Mouse (Mus musculus) heart, postnatal 0 days (tissue): Measurements from ENCODE around the gene Pon3. TPM values are rescaled to one million over a fixed set of nuclear protein-coding genes. Genes with fewer than 3 reads are reported as not detected.
A peak's percentile ranks its signal among the peaks of the same experiment; 100 is the strongest.

Source experiments
- ATAC-seq: fragments of 200-750 bp; cut with Nextera tagmentation; 2 replicates; pipeline ENCODE4 v1.8.0; 2017; ENCODE audit warnings: low read depth, moderate number of reproducible peaks, moderate library complexity; ENCODE audit not compliant: insufficient read depth
- DNase-seq: peaks from one replicate; pipeline ENCODE4 v3.0.0-alpha.2; 2016; ENCODE audit warnings: low spot score
- H3K27ac ChIP-seq: fragments of 300-500 bp; sonication (generic); 2 replicates; pipeline ENCODE4 v1.5.1; 2014; ENCODE audit warnings: low read depth, mild to moderate bottlenecking
- H3K27me3 ChIP-seq: fragments of 300-500 bp; sonication (generic); 2 replicates; pipeline ENCODE4 v1.6.1; 2014; ENCODE audit warnings: low read length, mixed read lengths; ENCODE audit not compliant: control insufficient read depth, insufficient read depth
- H3K36me3 ChIP-seq: fragments of 300-500 bp; sonication (generic); replicated peaks from 2 replicates; pipeline ENCODE4 v1.6.1; 2014; ENCODE audit warnings: low read length, mixed read lengths; ENCODE audit not compliant: control insufficient read depth, insufficient read depth
- H3K4me1 ChIP-seq: fragments of 300-500 bp; sonication (generic); 2 replicates; pipeline ENCODE4 v1.6.1; 2014; ENCODE audit warnings: antibody characterized with exemption; ENCODE audit not compliant: control insufficient read depth, insufficient read depth
- H3K4me2 ChIP-seq: fragments of 300-500 bp; sonication (generic); 2 replicates; pipeline ENCODE4 v1.6.1; 2014; ENCODE audit warnings: low read depth, mild to moderate bottlenecking, low read length, moderate library complexity
- H3K4me3 ChIP-seq: fragments of 300-500 bp; sonication (generic); 2 replicates; pipeline ENCODE4 v1.5.1; 2014; ENCODE audit warnings: low read depth, low read length
- H3K9ac ChIP-seq: fragments of 300-500 bp; sonication (generic); replicated peaks from 2 replicates; pipeline ENCODE4 v1.6.1; 2014; ENCODE audit warnings: low read depth, low read length, mixed read lengths
- H3K9me3 ChIP-seq: fragments of 300-500 bp; sonication (generic); replicated peaks from 2 replicates; pipeline ENCODE4 v1.6.1; 2016; ENCODE audit warnings: low read length; ENCODE audit not compliant: control insufficient read depth
- CTCF ChIP-seq: IDR thresholded peaks from 2 replicates; pipeline ENCODE4 v1.5.1; 2016; ENCODE audit warnings: antibody characterized with exemption, control low read depth, low read depth
- EP300 ChIP-seq: IDR thresholded peaks from 2 replicates; pipeline ENCODE4 v1.6.1; 2016; ENCODE audit warnings: antibody characterized with exemption, low read depth
- WGBS: fragments of 180-500 bp; shearing (Covaris S2); extraction: QIAGEN DNeasy Blood & Tissue Kit; methylation state at CpG from one replicate; pipeline ENCODE4 v1.1.7; 2014; 5-methylcytosine and 5-hydroxymethylcytosine counted together
- polyA plus RNA-seq: library from polyadenylated mRNA; unstranded; fragments of >200 nt; fragmentation: Nextera tagmentation; extraction: Ambion mirVana; gene quantifications from 2 replicates; pipeline ENCODE4 v1.2.1, GENCODE M21; 2015
- total RNA-seq: library from RNA; depleted of rRNA; stranded (reverse); fragments of >200 nt; gene quantifications from 2 replicates; pipeline ENCODE4 v1.2.3, GENCODE M21; 2014; ENCODE audit warnings: low replicate concordance

The Pon3 gene
- total and polyA plus RNA-seq, 2 experiments from 2014 or later: 50.0 to 51.8 TPM

DNA sequence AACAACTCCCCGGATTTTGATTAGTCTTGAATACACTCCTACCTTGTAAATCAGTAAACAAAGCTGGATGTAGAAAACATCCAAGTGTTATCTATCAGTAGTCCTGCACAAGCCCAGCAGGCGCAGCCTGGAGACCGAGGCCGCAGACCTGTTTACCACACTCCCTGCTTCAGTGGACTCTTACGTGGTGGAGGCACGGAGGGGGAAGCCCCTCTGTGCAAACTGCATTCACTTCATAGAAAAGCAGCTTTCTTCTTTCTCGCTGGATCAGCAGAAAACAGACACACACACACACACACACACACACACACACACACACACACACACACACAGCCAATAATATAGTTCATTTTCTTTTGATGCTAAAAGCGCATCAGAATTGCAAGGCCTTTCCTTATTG, 8.7 kb upstream of the Pon3 start:
- Histone ChIP-seq H3K27me3 (no peaks in the 10 kb centered on the region), H3K4me1 (no peaks in the 10 kb centered on the region), H3K4me3 (no peak overlapping the region), H3K9ac (no peak overlapping the region), H3K9me3 (no peaks in the 10 kb centered on the region), H3K27ac (no peak overlapping the region), H3K36me3 (peaks cover 47% of the 10 kb centered on the region), H3K4me2 (no peak overlapping the region)
- ATAC-seq (no peak), DNase-seq (no peak)
- TF ChIP-seq CTCF (no peak), EP300 (no peak)
- WGBS: 78% methylated on average over 8 of the region's 8 CpGs

DNA sequence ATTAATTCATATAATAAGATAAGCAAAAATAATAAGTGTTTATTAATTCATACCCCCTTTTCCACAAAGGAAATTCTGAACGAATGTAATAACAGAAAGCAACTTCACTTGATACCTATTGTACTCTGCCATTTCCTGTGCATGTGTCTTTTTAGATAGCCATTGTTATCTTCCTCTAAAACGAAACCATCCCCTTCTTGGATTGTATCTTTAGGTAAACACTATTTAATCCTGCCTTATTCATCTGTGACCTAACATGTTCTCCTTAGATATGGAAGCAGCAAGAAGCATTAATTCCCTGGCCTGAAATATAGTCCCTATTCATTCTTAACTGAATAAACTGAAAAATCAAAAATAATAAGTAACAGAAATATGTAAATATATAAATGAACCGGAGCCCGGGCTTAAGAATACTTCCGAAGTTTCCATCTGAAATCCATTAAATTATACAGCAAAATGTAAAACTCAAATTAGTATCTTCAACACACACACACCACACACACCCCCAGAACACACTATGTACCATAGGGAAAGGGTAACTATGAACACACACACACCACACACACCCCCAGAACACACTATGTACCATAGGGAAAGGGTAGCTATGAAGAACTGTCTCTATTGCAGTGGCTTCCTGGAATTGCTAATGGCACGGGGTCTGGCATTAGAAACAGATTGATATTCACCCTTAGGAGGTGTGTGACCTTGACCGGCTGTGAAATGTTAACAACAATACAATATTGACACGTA, 7.3 kb upstream of the Pon3 start:
- no peak for ATAC-seq
- 77% methylated on average over 8 of the region's 8 CpGs for WGBS

DNA sequence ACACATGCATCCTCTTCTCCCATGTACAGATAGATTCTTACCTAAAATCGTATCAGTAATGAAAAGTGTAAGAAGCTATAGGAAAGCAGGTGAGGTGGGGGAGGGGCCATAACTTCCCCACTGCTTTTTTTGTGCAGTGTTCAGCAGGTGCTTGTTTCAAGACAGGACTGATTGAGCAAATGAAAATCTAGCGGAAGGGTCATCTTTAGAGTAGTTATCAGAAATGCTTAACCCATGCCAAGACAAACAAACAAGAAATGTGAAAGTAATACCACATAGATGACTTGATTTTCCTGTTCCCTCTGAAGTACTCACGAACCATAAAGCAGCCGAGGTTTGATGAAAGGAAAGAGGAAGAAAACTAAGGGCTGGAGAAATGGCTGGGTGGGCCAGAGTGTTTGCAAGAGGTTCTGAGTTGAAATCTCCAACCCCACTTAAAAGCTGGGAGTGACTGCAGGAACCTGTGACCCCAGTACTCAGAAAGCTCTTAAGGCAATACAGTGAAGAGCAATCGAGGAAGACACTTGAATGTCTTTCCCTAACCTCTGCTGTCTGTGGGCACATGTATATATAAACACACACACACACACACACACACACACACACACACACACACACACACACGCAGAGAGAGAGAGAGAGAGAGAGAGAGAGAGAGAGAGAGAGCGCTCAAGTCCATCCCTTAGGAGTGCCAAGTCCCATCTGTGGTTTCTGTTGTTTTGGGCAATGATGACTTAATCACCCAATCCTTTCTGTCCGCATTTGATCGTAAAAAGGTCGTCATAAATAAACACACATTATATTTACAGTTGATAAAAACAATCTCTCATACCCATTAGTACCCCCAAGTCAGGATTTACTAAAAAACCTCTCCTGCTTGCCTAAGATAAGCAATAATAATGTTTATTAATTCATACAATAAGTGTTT, 6.5 kb upstream of the Pon3 start:
- Histone ChIP-seq H3K4me1 (no peaks in the 10 kb centered on the region), H3K27me3 (no peaks in the 10 kb centered on the region), H3K9me3 (no peaks in the 10 kb centered on the region), H3K9ac (no peak overlapping the region), H3K4me2 (no peak overlapping the region), H3K4me3 (no peak overlapping the region), H3K36me3 (peaks cover 32% of the 10 kb centered on the region), H3K27ac (no peak overlapping the region)
- TF ChIP-seq EP300: no peak
- TF ChIP-seq CTCF: no peak
- 70% methylated on average over 9 of the region's 10 CpGs for WGBS
- DNase-seq (no peak), ATAC-seq (no peak)

More for the DNA sequence above, 7.3 kb upstream of the Pon3 start:
- Histone ChIP-seq H3K27me3 (no peaks in the 10 kb centered on the region), H3K4me3 (no peak overlapping the region), H3K27ac (no peak overlapping the region), H3K4me2 (no peak overlapping the region), H3K36me3 (peaks cover 36% of the 10 kb centered on the region), H3K9ac (no peak overlapping the region), H3K9me3 (no peaks in the 10 kb centered on the region), H3K4me1 (no peaks in the 10 kb centered on the region)
- TF ChIP-seq CTCF: no peak
- no peak for TF ChIP-seq EP300
- DNase-seq: no peak

DNA sequence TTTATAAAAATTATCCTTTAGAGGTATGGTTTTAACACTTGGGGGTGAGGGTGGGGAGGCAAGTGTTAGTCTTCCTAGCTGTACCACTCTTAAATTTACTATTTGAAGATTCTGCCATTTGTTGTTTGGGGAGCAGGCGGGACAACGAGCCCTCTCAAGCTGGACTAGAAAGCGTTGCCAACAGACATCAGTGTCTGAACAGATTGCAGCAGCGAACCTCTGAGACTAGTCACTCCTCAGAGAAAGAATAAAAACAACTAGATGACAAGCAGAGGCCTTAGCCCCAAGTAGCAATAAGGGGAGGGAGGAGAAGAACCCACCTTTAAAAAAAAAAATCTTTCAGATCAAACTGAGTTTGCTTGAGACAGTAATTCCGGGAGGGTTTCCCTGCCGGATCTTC, 795 bp downstream of the Pon3 start:
- Histone ChIP-seq H3K4me3 (peak overlapping the region; percentile 57), H3K4me2 (peak overlapping the region; percentile 66), H3K9me3 (no peaks in the 10 kb centered on the region), H3K27me3 (no peaks in the 10 kb centered on the region), H3K9ac (peak overlapping the region; percentile 57), H3K4me1 (peaks cover 8% of the 10 kb centered on the region; the same call in 1 of the 2 replicates), H3K27ac (peak overlapping the region; percentile 66; the same call in 1 of the 2 replicates), H3K36me3 (no peaks in the 10 kb centered on the region; the same call in 1 of the 2 replicates)
- ATAC-seq (no peak), DNase-seq (no peak)
- TF ChIP-seq EP300: no peak
- TF ChIP-seq CTCF: no peak
- 10% methylated on average over 6 of the region's 6 CpGs for WGBS

DNA sequence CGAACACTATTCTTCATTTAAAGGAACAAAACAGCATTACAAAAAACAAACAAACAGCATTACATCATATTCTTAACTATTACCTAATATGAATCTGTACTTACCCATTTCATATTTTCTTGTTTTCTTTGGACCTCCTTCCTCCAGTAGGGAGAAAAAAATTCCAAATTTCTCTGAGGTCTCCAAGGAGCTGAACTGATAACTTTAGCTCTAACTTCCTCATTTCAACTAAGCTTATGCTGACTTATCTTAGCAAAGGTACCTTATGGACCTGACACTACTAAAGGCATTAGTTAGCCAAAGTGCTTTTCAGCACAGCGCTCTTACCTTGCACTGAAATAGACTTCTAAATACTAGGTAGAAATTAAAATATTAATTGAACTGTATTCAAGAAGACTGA, 1.2 kb downstream of the Pon3 start:
- ATAC-seq: no peak
- H3K9ac ChIP-seq: no peak overlapping the region
- no peak for TF ChIP-seq EP300
- no peak for TF ChIP-seq CTCF
- H3K27me3 ChIP-seq: no peaks in the 10 kb centered on the region
- H3K4me2 ChIP-seq: peak overlapping the region; percentile 66
- H3K27ac ChIP-seq: no peak overlapping the region
- peaks cover 8% of the 10 kb centered on the region; the same call in 1 of the 2 replicates for H3K4me1 ChIP-seq
- no peaks in the 10 kb centered on the region for H3K9me3 ChIP-seq
- H3K4me3 ChIP-seq: peak overlapping the region; percentile 57
- H3K36me3 ChIP-seq: no peaks in the 10 kb centered on the region; the same call in 1 of the 2 replicates
- WGBS: 97% methylated on average over 2 of the region's 2 CpGs
- DNase-seq: no peak
